Mouse (Mus musculus) C2C12 (cell line): ENCODE data around the gene Mfsd13b. TPM values are rescaled to one million over a fixed set of nuclear protein-coding genes. Genes with fewer than 3 reads are reported as not detected.
"Not testable (repeated sequence)": the region's sequence is repeated elsewhere in the genome, so short reads cannot be mapped to it uniquely, and the experiment has no call there.

Experiments used
- H3K27me3 ChIP-seq: one replicate; pipeline ENCODE4 v1.6.1; 2011; ENCODE audit not compliant: control insufficient read depth, insufficient read depth, insufficient read length
- H3K36me3 ChIP-seq: one replicate; pipeline ENCODE4 v1.6.1; 2011; ENCODE audit not compliant: control insufficient read depth, insufficient read depth
- H3K4me3 ChIP-seq: one replicate; pipeline ENCODE4 v1.5.1; 2011; ENCODE audit warnings: mild to moderate bottlenecking, control low read depth; ENCODE audit not compliant: poor library complexity, insufficient read depth, severe bottlenecking
- H3K79me2 ChIP-seq: one replicate; pipeline ENCODE4 v1.6.1; 2011; ENCODE audit not compliant: control insufficient read depth, insufficient read depth
- H3K79me3 ChIP-seq: one replicate; pipeline ENCODE4 v1.6.1; 2011; ENCODE audit warnings: low read depth, control low read depth
- H3ac ChIP-seq: one replicate; pipeline ENCODE3; 2011; ENCODE audit warnings: low read depth; ENCODE audit not compliant: control insufficient read depth, insufficient read length
- CEBPB ChIP-seq: IDR thresholded peaks from one replicate; pipeline ENCODE4 v1.6.1; 2011; ENCODE audit warnings: low read depth, mild to moderate bottlenecking, control low read depth, moderate library complexity
- CTCF ChIP-seq: IDR thresholded peaks from one replicate; pipeline ENCODE4 v1.5.1; 2011; ENCODE audit not compliant: control insufficient read depth, insufficient read depth, insufficient read length
- FOSL1 ChIP-seq: IDR thresholded peaks from one replicate; pipeline ENCODE4 v1.8.0; 2011; ENCODE audit warnings: mild to moderate bottlenecking, low read length; ENCODE audit not compliant: poor library complexity, insufficient read depth, severe bottlenecking
- MAX ChIP-seq: IDR thresholded peaks from one replicate; pipeline ENCODE4 v1.6.1; 2011; ENCODE audit warnings: mild to moderate bottlenecking, control low read depth
- MYOD1 ChIP-seq: IDR thresholded peaks from one replicate; pipeline ENCODE4 v1.6.1; 2011; ENCODE audit warnings: low read depth; ENCODE audit not compliant: control insufficient read depth, insufficient read length
- MYOG ChIP-seq: IDR thresholded peaks from one replicate; pipeline ENCODE4 v1.6.1; 2011; ENCODE audit not compliant: control insufficient read depth, insufficient read length; ENCODE audit errors: extremely low read depth
- USF1 ChIP-seq: IDR thresholded peaks from one replicate; pipeline ENCODE4 v1.6.1; 2011; ENCODE audit warnings: low read depth, mild to moderate bottlenecking, control low read depth, moderate library complexity
- polyA plus RNA-seq: library from polyadenylated mRNA; unstranded; fragments of >200 nt; fragmentation: generic; extraction: Trizol; gene quantifications from one replicate; pipeline ENCODE4 v1.2.1, GENCODE M21; 2012; ENCODE audit warnings: missing spikeins

Gene Mfsd13b
- polyA plus RNA-seq, 1 experiment, result not detected

- no peak overlapping the region for H3K4me3 ChIP-seq
- no peaks in the 10 kb centered on the region for H3K79me2 ChIP-seq
- H3K36me3 ChIP-seq, result peaks cover 45% of the 10 kb centered on the region
- TF ChIP-seq CEBPB (no peak), FOSL1 (no peak), MAX (no peak), MYOD1 (no peak), CTCF (no peak), USF1 (no peak), MYOG (no peak)
- H3ac ChIP-seq, result no peak overlapping the region
- H3K79me3 ChIP-seq, result no peaks in the 10 kb centered on the region
- no peaks in the 10 kb centered on the region for H3K27me3 ChIP-seq
These were observed 42.0 kb upstream of the Mfsd13b start for GRCm38 (mm10) chr7:120940343-120940742.

- Histone ChIP-seq H3K79me2 (no peaks in the 10 kb centered on the region), H3ac (no peak overlapping the region), H3K36me3 (peaks cover 36% of the 10 kb centered on the region), H3K79me3 (no peaks in the 10 kb centered on the region), H3K4me3 (no peak overlapping the region), H3K27me3 (no peaks in the 10 kb centered on the region)
- TF ChIP-seq CTCF, result no peak
These were observed 41.1 kb upstream of the Mfsd13b start for GRCm38 (mm10) chr7:120941214-120941613.

GRCm38 (mm10) chr7:120942506-120942905, 39.8 kb upstream of the Mfsd13b start:
- no peaks in the 10 kb centered on the region for H3K27me3 ChIP-seq
- no peak for TF ChIP-seq MAX
- TF ChIP-seq USF1, result no peak
- TF ChIP-seq CEBPB, result no peak
- TF ChIP-seq MYOD1, result no peak
- no peak for TF ChIP-seq FOSL1
- TF ChIP-seq CTCF, result no peak
- TF ChIP-seq MYOG, result no peak

GRCm38 (mm10) chr7:120943936-120944509, 38.3 kb upstream of the Mfsd13b start:
- TF ChIP-seq MYOG, result no peak
- TF ChIP-seq MAX, result no peak
- TF ChIP-seq USF1, result no peak
- TF ChIP-seq FOSL1, result no peak
- no peak for TF ChIP-seq CTCF
- peaks cover 42% of the 10 kb centered on the region for H3K36me3 ChIP-seq

More at GRCm38 (mm10) chr7:120942506-120942905, 39.8 kb upstream of the Mfsd13b start:
- no peak overlapping the region for H3ac ChIP-seq
- H3K79me2 ChIP-seq, result no peaks in the 10 kb centered on the region
- H3K36me3 ChIP-seq, result peaks cover 36% of the 10 kb centered on the region
- no peaks in the 10 kb centered on the region for H3K79me3 ChIP-seq
- H3K4me3 ChIP-seq, result no peak overlapping the region

GRCm38 (mm10) chr7:120953591-120953990, 28.7 kb upstream of the Mfsd13b start:
- H3K27me3 ChIP-seq, H3K79me3 ChIP-seq, H3K79me2 ChIP-seq, H3K4me3 ChIP-seq, H3ac ChIP-seq: not testable (repeated sequence)
- H3K36me3 ChIP-seq, result peaks cover 26% of the 10 kb centered on the region

More at GRCm38 (mm10) chr7:120943936-120944509, 38.3 kb upstream of the Mfsd13b start:
- Histone ChIP-seq H3K4me3 (no peak overlapping the region), H3ac (no peak overlapping the region), H3K27me3 (no peaks in the 10 kb centered on the region), H3K79me2 (no peaks in the 10 kb centered on the region), H3K79me3 (no peaks in the 10 kb centered on the region)

- H3K79me3 ChIP-seq, result peaks cover 9% of the 10 kb centered on the region
- TF ChIP-seq USF1, result no peak
- TF ChIP-seq MAX, result no peak
- H3K4me3 ChIP-seq, result no peak overlapping the region
- no peaks in the 10 kb centered on the region for H3K27me3 ChIP-seq
- H3K79me2 ChIP-seq, result peaks cover 7% of the 10 kb centered on the region
- peaks cover 44% of the 10 kb centered on the region for H3K36me3 ChIP-seq
- H3ac ChIP-seq, result no peak overlapping the region
These were observed 22.2 kb upstream of the Mfsd13b start for GRCm38 (mm10) chr7:120960116-120960515.

- Histone ChIP-seq H3K27me3 (no peaks in the 10 kb centered on the region), H3K36me3 (peaks cover 44% of the 10 kb centered on the region), H3K4me3 (no peak overlapping the region), H3ac (no peak overlapping the region), H3K79me2 (peaks cover 7% of the 10 kb centered on the region), H3K79me3 (peaks cover 9% of the 10 kb centered on the region)
- TF ChIP-seq MYOD1 (no peak), USF1 (no peak), FOSL1 (no peak), MYOG (no peak)
These were observed 21.7 kb upstream of the Mfsd13b start for GRCm38 (mm10) chr7:120960601-120961000.
